Mouse (Mus musculus) heart, embryonic 16.5 days (tissue): ENCODE data around the gene Rgs16. TPM values are rescaled to one million over a fixed set of nuclear protein-coding genes. Genes with fewer than 3 reads are reported as not detected.

Source experiments
- ATAC-seq: fragments of 200-750 bp; cut with Nextera tagmentation; replicated peaks from 2 replicates; pipeline ENCODE4 v1.8.0; 2017; ENCODE audit warnings: moderate number of reproducible peaks; ENCODE audit not compliant: insufficient read depth, low FRiP score; ENCODE audit errors: extremely low read depth
- H3K27ac ChIP-seq: fragments of 300-500 bp; sonication (generic); 2 replicates; pipeline ENCODE4 v1.5.1; 2014; ENCODE audit warnings: mild to moderate bottlenecking, low read length, control low read depth, moderate library complexity
- H3K27me3 ChIP-seq: fragments of 300-500 bp; sonication (generic); 2 replicates; pipeline ENCODE4 v1.6.1; 2014; ENCODE audit warnings: low read length, mixed read lengths; ENCODE audit not compliant: control insufficient read depth, insufficient read depth
- H3K36me3 ChIP-seq: fragments of 300-500 bp; sonication (generic); 2 replicates; pipeline ENCODE4 v1.6.1; 2014; ENCODE audit not compliant: control insufficient read depth, insufficient read depth
- H3K4me1 ChIP-seq: fragments of 300-500 bp; sonication (generic); 2 replicates; pipeline ENCODE4 v1.6.1; 2014; ENCODE audit warnings: low read length, mixed read lengths; ENCODE audit not compliant: control insufficient read depth, insufficient read depth
- H3K4me2 ChIP-seq: fragments of 300-500 bp; sonication (generic); 2 replicates; pipeline ENCODE4 v1.6.1; 2014; ENCODE audit warnings: low read depth, mild to moderate bottlenecking, control low read depth, low read length
- H3K4me3 ChIP-seq: fragments of 300-500 bp; sonication (generic); 2 replicates; pipeline ENCODE4 v1.5.1; 2014; ENCODE audit warnings: mild to moderate bottlenecking, control low read depth, low read length
- H3K9ac ChIP-seq: fragments of 300-500 bp; sonication (generic); 2 replicates; pipeline ENCODE4 v1.6.1; 2014; ENCODE audit warnings: low read length, control low read depth
- H3K9me3 ChIP-seq: fragments of 300-500 bp; sonication (generic); replicated peaks from 2 replicates; pipeline ENCODE4 v1.6.1; 2016; ENCODE audit warnings: low read length; ENCODE audit not compliant: control insufficient read depth
- WGBS: fragments of 180-500 bp; shearing (Covaris S2); extraction: QIAGEN DNeasy Blood & Tissue Kit; methylation state at CpG from one replicate; pipeline ENCODE4 v1.1.7; 2014; 5-methylcytosine and 5-hydroxymethylcytosine counted together
- polyA plus RNA-seq: library from polyadenylated mRNA; unstranded; fragments of >200 nt; fragmentation: Nextera tagmentation; extraction: Ambion mirVana; gene quantifications from 2 replicates; pipeline ENCODE4 v1.2.1, GENCODE M21; 2015

The Rgs16 gene
- polyA plus RNA-seq, 1 experiment from 2014 or later: 6.6 TPM

- H3K9ac ChIP-seq: no peak overlapping the region
- no peak overlapping the region for H3K4me3 ChIP-seq
- H3K4me2 ChIP-seq: no peak overlapping the region
- ATAC-seq: no peak
- peaks cover 25% of the 10 kb centered on the region for H3K4me1 ChIP-seq
- no peaks in the 10 kb centered on the region for H3K36me3 ChIP-seq
- H3K9me3 ChIP-seq: no peaks in the 10 kb centered on the region
- no peak overlapping the region for H3K27ac ChIP-seq
- 78% methylated on average over 14 of the region's 14 CpGs for WGBS
- H3K27me3 ChIP-seq: no peaks in the 10 kb centered on the region
These were observed 6.0 kb downstream of the Rgs16 start for GRCm38 (mm10) chr1:153746119-153746670.

GRCm38 (mm10) chr1:153746728-153747127, 6.6 kb downstream of the Rgs16 start:
- Histone ChIP-seq H3K4me2 (no peak overlapping the region), H3K36me3 (no peaks in the 10 kb centered on the region), H3K4me1 (peaks cover 28% of the 10 kb centered on the region), H3K27me3 (no peaks in the 10 kb centered on the region), H3K9ac (no peak overlapping the region), H3K27ac (no peak overlapping the region), H3K4me3 (no peak overlapping the region), H3K9me3 (no peaks in the 10 kb centered on the region)
- no peak for ATAC-seq
- WGBS: 5% methylated on average over 12 of the region's 12 CpGs

DNA sequence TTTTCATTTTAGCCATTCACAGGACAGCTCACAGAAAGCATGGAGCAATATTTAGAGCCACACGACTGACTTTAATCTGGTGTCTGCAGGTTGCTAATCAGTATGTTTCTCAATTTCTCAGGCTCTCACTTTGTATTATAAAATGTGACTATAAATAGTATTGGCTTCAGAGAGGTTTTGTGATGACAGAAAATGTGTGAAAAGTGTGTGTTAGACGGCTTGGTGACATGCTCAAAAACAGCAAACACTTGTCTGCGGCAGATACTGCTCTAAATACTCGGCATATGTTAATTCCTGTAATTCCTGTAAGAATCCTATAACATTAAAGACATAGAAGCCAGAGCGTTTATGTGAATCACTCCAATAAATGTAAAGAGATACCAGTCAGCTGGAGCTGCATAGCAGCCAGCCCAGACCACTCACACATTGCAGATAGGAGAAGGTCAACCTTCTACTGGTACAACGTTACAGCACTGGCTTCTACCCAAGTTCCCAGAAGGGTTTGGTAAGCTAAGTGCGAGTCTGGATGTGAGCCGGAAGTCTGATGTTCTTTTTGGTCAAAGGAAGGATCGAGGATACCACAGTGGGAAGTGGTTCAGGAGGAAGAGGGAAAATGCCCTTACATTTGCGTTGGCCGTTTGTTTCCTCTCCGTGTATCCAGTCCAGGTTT, 7.8 kb downstream of the Rgs16 start:
- Histone ChIP-seq H3K9me3 (no peaks in the 10 kb centered on the region), H3K9ac (peak overlapping the region; percentile 9; the same call in 1 of the 2 replicates), H3K27me3 (no peaks in the 10 kb centered on the region), H3K4me1 (peaks cover 32% of the 10 kb centered on the region), H3K4me2 (peak overlapping the region; percentile 78), H3K27ac (peak overlapping the region; percentile 94), H3K4me3 (peak overlapping the region; percentile 21), H3K36me3 (no peaks in the 10 kb centered on the region)
- peak; percentile 58; the same call in 1 of the 2 replicates for ATAC-seq
- WGBS: 29% methylated on average over 12 of the region's 12 CpGs

GRCm38 (mm10) chr1:153748549-153748948, 8.4 kb downstream of the Rgs16 start:
- WGBS: 8% methylated on average over 1 of the region's 1 CpGs
- Histone ChIP-seq H3K4me2 (peak overlapping the region; percentile 78), H3K4me1 (peaks cover 32% of the 10 kb centered on the region), H3K27me3 (no peaks in the 10 kb centered on the region), H3K9me3 (no peaks in the 10 kb centered on the region), H3K36me3 (peaks cover 2% of the 10 kb centered on the region; the same call in 1 of the 2 replicates), H3K4me3 (peak overlapping the region; percentile 64), H3K9ac (no peak overlapping the region; the same call in none of the 2 replicates), H3K27ac (peak overlapping the region; percentile 94)
- peak; percentile 28; the same call in 1 of the 2 replicates for ATAC-seq

DNA sequence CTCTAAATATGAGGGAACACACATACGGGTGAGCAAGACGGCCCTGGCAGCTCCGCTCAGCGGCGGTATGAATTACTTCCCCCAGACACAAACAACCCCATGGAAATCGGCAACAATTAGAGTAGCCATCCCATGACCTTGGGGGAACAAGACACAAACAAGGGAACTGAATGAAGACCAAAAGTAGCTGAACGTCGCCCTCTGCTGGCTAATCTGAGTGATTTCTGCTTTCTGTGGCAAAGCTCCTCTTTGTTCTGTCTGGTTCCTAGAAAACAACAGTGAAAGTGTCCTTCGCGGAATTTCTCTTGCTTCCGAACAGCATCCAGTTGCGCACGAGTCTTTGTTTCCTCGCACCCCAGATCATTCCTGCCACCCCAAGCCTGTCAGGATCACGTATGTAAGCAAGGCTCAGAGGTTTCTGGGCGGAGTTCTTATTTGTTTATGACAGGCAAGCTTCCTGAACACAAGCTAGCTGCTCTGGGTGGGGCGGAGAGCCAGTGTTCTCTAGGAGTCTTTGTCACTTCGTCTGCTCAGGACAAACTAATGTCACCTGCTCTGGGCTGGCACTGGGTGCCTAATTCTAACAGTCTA, 9.2 kb downstream of the Rgs16 start, which contains the start of gene Rnasel:
Gene Rnasel, plus strand, starts transcription at position 216 of the 591 bp plus-strand sequence.
- peak within 1 kb of the TSS; percentile 94 for H3K27ac ChIP-seq
- H3K4me1 ChIP-seq: peaks cover 32% of the 10 kb centered on the region
- no peaks in the 10 kb centered on the region for H3K9me3 ChIP-seq
- peak; percentile 43 for ATAC-seq
- 4% methylated on average over 18 of the region's 18 CpGs for WGBS
- peaks cover 5% of the 10 kb centered on the region; the same call in 1 of the 2 replicates for H3K36me3 ChIP-seq
- peak within 1 kb of the TSS; percentile 83 for H3K9ac ChIP-seq
- peak within 1 kb of the TSS; percentile 78 for H3K4me2 ChIP-seq
- H3K27me3 ChIP-seq: no peaks in the 10 kb centered on the region
- peak within 1 kb of the TSS; percentile 64 for H3K4me3 ChIP-seq

GRCm38 (mm10) chr1:153750054-153750453, 9.9 kb downstream of the Rgs16 start:
- Histone ChIP-seq H3K4me3 (peak overlapping the region; percentile 64), H3K27me3 (no peaks in the 10 kb centered on the region; the same call in 1 of the 2 replicates), H3K4me2 (peak overlapping the region; percentile 78), H3K9ac (peak overlapping the region; percentile 83), H3K27ac (peak overlapping the region; percentile 94), H3K9me3 (no peaks in the 10 kb centered on the region), H3K36me3 (peaks cover 6% of the 10 kb centered on the region; the same call in 1 of the 2 replicates), H3K4me1 (peaks cover 32% of the 10 kb centered on the region)
- ATAC-seq: no peak
- WGBS: 56% methylated on average over 6 of the region's 6 CpGs

GRCm38 (mm10) chr1:153751763-153752301, 11.7 kb downstream of the Rgs16 start:
- no peaks in the 10 kb centered on the region; the same call in 1 of the 2 replicates for H3K27me3 ChIP-seq
- H3K4me3 ChIP-seq: peak overlapping the region; percentile 48
- peaks cover 32% of the 10 kb centered on the region for H3K4me1 ChIP-seq
- 13% methylated on average over 13 of the region's 13 CpGs for WGBS
- no peaks in the 10 kb centered on the region for H3K9me3 ChIP-seq
- peaks cover 7% of the 10 kb centered on the region; the same call in 1 of the 2 replicates for H3K36me3 ChIP-seq
- H3K27ac ChIP-seq: peak overlapping the region; percentile 71
- peak overlapping the region; percentile 63 for H3K4me2 ChIP-seq
- ATAC-seq: peak; percentile 20
- H3K9ac ChIP-seq: peak overlapping the region; percentile 65

DNA sequence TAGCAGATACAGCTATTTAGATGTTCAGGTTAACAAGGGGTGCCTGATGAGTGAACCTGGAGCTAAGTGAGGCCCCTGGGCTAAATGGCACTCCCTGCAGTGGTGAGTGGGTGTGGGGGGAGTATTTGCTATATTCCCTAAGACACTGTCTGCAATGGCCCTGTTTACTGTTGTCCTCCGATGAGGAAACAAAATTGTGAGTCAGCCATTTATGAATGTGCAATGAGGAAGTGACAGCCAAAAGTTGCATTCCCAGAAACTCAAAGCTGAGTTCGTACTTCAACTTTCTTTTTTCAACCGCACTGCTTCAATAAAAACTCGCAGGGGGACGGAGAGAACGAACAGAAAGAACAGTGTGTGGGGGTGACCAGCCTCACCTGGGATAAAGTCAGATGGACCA, 12.4 kb downstream of the Rgs16 start:
- peak overlapping the region; percentile 63 for H3K4me2 ChIP-seq
- peaks cover 7% of the 10 kb centered on the region; the same call in 1 of the 2 replicates for H3K36me3 ChIP-seq
- WGBS: 79% methylated on average over 6 of the region's 6 CpGs
- peak overlapping the region; percentile 48 for H3K4me3 ChIP-seq
- ATAC-seq: no peak
- peaks cover 25% of the 10 kb centered on the region for H3K4me1 ChIP-seq
- H3K9ac ChIP-seq: peak overlapping the region; percentile 65
- H3K27ac ChIP-seq: peak overlapping the region; percentile 71
- H3K27me3 ChIP-seq: no peaks in the 10 kb centered on the region; the same call in 1 of the 2 replicates
- H3K9me3 ChIP-seq: no peaks in the 10 kb centered on the region
